Mouse (Mus musculus) liver, embryonic 14.5 days (tissue): ENCODE measurements around the gene Rfpl4.

Source experiments
- CTCF ChIP-seq: IDR thresholded peaks from 2 replicates; pipeline ENCODE4 v1.5.1; 2016; ENCODE audit warnings: antibody characterized with exemption, low read depth, control low read depth
- EP300 ChIP-seq: IDR thresholded peaks from 2 replicates; pipeline ENCODE4 v1.6.1; 2016; ENCODE audit warnings: antibody characterized with exemption, low read depth

DNA sequence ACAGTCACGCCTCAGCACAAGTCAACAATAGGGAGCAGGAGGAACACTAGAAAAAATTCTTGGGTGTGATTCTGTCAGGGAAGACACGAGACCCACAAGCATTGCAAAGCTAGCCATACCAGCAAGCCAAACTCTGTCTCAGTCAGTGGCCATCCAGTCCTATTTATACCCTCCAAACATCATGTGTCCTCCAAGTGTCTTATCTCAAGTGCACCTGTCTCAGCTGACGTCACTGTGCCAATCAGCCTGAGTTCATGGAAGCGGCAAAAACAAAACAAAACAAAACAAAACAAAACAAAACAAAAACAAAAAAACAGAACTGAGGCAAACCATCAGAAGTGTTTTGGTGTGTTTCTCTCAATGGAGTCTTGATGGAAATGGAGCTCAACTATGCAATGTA lies 8.5 kb downstream of the Rfpl4 start:
- TF ChIP-seq CTCF (no peak), EP300 (no peak)
